Mouse (Mus musculus) liver, postnatal 0 days (tissue): Measurements from ENCODE around the gene A2ml1. TPM values are rescaled to one million over a fixed set of nuclear protein-coding genes. Genes with fewer than 3 reads are reported as not detected.

Experiments
- ATAC-seq: fragments of 200-750 bp; cut with Nextera tagmentation; 2 replicates; pipeline ENCODE4 v1.8.0; 2017; ENCODE audit warnings: mild to moderate bottlenecking, moderate library complexity
- DNase-seq: peaks from one replicate; pipeline ENCODE4 v3.0.0-alpha.2; 2016
- H3K27ac ChIP-seq: fragments of 300-500 bp; sonication (generic); 2 replicates; pipeline ENCODE4 v1.5.1; 2014; ENCODE audit warnings: antibody characterized with exemption, moderate library complexity, mild to moderate bottlenecking, low read depth
- H3K27me3 ChIP-seq: fragments of 300-500 bp; sonication (generic); 2 replicates; pipeline ENCODE4 v1.6.1; 2014; ENCODE audit warnings: low read length, control low read depth, mixed read lengths; ENCODE audit not compliant: insufficient read depth
- H3K36me3 ChIP-seq: fragments of 300-500 bp; sonication (generic); replicated peaks from 2 replicates; pipeline ENCODE4 v1.6.1; 2014; ENCODE audit warnings: mild to moderate bottlenecking, control low read depth, low read length, moderate library complexity, mixed read lengths; ENCODE audit not compliant: insufficient read depth
- H3K4me1 ChIP-seq: fragments of 300-500 bp; sonication (generic); 2 replicates; pipeline ENCODE4 v1.6.1; 2014; ENCODE audit warnings: antibody characterized with exemption, mild to moderate bottlenecking, control low read depth; ENCODE audit not compliant: insufficient read depth
- H3K4me2 ChIP-seq: fragments of 300-500 bp; sonication (generic); 2 replicates; pipeline ENCODE4 v1.6.1; 2014; ENCODE audit warnings: low read depth, mild to moderate bottlenecking, low read length, moderate library complexity, mixed read lengths
- H3K4me3 ChIP-seq: fragments of 300-500 bp; sonication (generic); 2 replicates; pipeline ENCODE4 v1.5.1; 2014; ENCODE audit warnings: low read depth, low read length
- H3K9ac ChIP-seq: fragments of 300-500 bp; sonication (generic); replicated peaks from 2 replicates; pipeline ENCODE4 v1.6.1; 2014; ENCODE audit warnings: mild to moderate bottlenecking, moderate library complexity
- H3K9me3 ChIP-seq: fragments of 300-500 bp; sonication (generic); 2 replicates; pipeline ENCODE4 v1.6.1; 2016; ENCODE audit warnings: mild to moderate bottlenecking, control low read depth, low read length, mixed read lengths
- CTCF ChIP-seq: sonication (generic); IDR thresholded peaks from 2 replicates; pipeline ENCODE4 v1.5.1; 2016; ENCODE audit warnings: antibody characterized with exemption, low read depth
- EP300 ChIP-seq: IDR thresholded peaks from 2 replicates; pipeline ENCODE4 v1.6.1; 2016; ENCODE audit warnings: antibody characterized with exemption, low read depth, mild to moderate bottlenecking
- WGBS: fragments of 180-500 bp; shearing (Covaris S2); extraction: QIAGEN DNeasy Blood & Tissue Kit; methylation state at CpG from one replicate; pipeline ENCODE4 v1.1.7; 2014; ENCODE audit not compliant: insufficient replicate concordance; 5-methylcytosine and 5-hydroxymethylcytosine counted together
- polyA plus RNA-seq: library from polyadenylated mRNA; unstranded; fragments of >200 nt; fragmentation: Nextera tagmentation; extraction: Ambion mirVana; gene quantifications from 2 replicates; pipeline ENCODE4 v1.2.1, GENCODE M21; 2015

Gene A2ml1
- polyA plus RNA-seq, 1 experiment from 2014 or later, result 29.7 TPM

- 36% methylated on average over 9 of the region's 9 CpGs for WGBS
- Histone ChIP-seq H3K4me3 (no peak overlapping the region), H3K9me3 (no peaks in the 10 kb centered on the region), H3K36me3 (no peaks in the 10 kb centered on the region), H3K4me1 (0 out of 2 replicates have a peak, but pooled peaks cover 3% of the 10 kb centered on the region), H3K27ac (peak overlapping the region; percentile 78), H3K9ac (no peak overlapping the region), H3K27me3 (no peaks in the 10 kb centered on the region), H3K4me2 (peak overlapping the region; percentile 8)
- TF ChIP-seq EP300, result peak; percentile 77
- no peak for TF ChIP-seq CTCF
- DNase-seq (peak; percentile 74), ATAC-seq (peak; percentile 97)
These were observed 15.7 kb upstream of the A2ml1 start for GRCm38 (mm10) chr6:128597121-128597522.

- ATAC-seq, result no peak
- Histone ChIP-seq H3K9me3 (no peaks in the 10 kb centered on the region), H3K9ac (no peak overlapping the region), H3K27ac (no peak overlapping the region), H3K36me3 (no peaks in the 10 kb centered on the region), H3K4me1 (0 out of 2 replicates have a peak, but pooled peaks cover 3% of the 10 kb centered on the region), H3K27me3 (no peaks in the 10 kb centered on the region), H3K4me3 (no peak overlapping the region), H3K4me2 (no peak overlapping the region)
- WGBS, result 72% methylated on average over 9 of the region's 9 CpGs
- DNase-seq, result no peak
- TF ChIP-seq EP300 (no peak), CTCF (no peak)
These were observed 13.2 kb upstream of the A2ml1 start for GRCm38 (mm10) chr6:128594651-128595050.

DNA sequence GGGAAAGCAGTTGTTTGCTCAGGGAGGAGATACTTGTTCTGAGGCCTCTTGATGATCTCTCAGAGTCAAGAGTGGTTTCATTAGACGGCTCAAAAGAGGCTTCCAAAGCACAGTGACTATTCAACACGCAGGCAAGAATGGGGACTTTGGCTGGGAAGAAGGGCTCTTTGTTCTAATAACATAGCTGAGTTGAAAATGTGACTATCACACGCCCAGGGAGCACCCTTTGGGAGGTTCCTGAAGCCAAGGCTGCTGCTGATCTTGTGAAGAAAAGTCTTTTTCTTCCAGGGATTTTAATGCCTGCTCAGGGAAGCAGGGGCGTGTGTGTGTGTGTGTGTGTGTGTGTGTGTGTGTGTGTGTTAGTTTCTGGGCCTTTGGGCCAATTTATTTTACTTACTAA is 8.0 kb upstream of the A2ml1 start:
- H3K9me3 ChIP-seq, result no peaks in the 10 kb centered on the region
- 75% methylated on average over 4 of the region's 4 CpGs for WGBS
- no peak overlapping the region for H3K4me2 ChIP-seq
- H3K4me3 ChIP-seq, result no peak overlapping the region
- DNase-seq, result no peak
- H3K27ac ChIP-seq, result no peak overlapping the region
- no peaks in the 10 kb centered on the region for H3K27me3 ChIP-seq
- no peaks in the 10 kb centered on the region for H3K36me3 ChIP-seq
- ATAC-seq, result no peak
- 0 out of 2 replicates have a peak, but pooled peaks cover 3% of the 10 kb centered on the region for H3K4me1 ChIP-seq
- H3K9ac ChIP-seq, result no peak overlapping the region
- no peak for TF ChIP-seq EP300

GRCm38 (mm10) chr6:128587619-128588018 is 6.2 kb upstream of the A2ml1 start:
- Histone ChIP-seq H3K4me2 (no peak overlapping the region), H3K9ac (no peak overlapping the region), H3K4me3 (no peak overlapping the region), H3K27ac (no peak overlapping the region), H3K4me1 (peaks cover 5% of the 10 kb centered on the region; the same call in 1 of the 2 replicates), H3K27me3 (no peaks in the 10 kb centered on the region), H3K36me3 (no peaks in the 10 kb centered on the region), H3K9me3 (no peaks in the 10 kb centered on the region)
- WGBS, result 57% methylated on average over 6 of the region's 6 CpGs
- DNase-seq (no peak), ATAC-seq (peak; percentile 41; the same call in 1 of the 2 replicates)
- TF ChIP-seq EP300 (peak; percentile 40; the same call in 1 of the 2 replicates), CTCF (no peak)

- Histone ChIP-seq H3K4me2 (no peak overlapping the region), H3K4me3 (no peak overlapping the region), H3K27ac (no peak overlapping the region), H3K27me3 (no peaks in the 10 kb centered on the region), H3K4me1 (peaks cover 5% of the 10 kb centered on the region; the same call in 1 of the 2 replicates), H3K9me3 (no peaks in the 10 kb centered on the region), H3K36me3 (no peaks in the 10 kb centered on the region), H3K9ac (no peak overlapping the region)
- ATAC-seq (no peak), DNase-seq (no peak)
- WGBS, result 68% methylated on average over 11 of the region's 11 CpGs
- TF ChIP-seq CTCF (no peak), EP300 (no peak)
These were observed 4.3 kb upstream of the A2ml1 start for GRCm38 (mm10) chr6:128585642-128586245.

DNA sequence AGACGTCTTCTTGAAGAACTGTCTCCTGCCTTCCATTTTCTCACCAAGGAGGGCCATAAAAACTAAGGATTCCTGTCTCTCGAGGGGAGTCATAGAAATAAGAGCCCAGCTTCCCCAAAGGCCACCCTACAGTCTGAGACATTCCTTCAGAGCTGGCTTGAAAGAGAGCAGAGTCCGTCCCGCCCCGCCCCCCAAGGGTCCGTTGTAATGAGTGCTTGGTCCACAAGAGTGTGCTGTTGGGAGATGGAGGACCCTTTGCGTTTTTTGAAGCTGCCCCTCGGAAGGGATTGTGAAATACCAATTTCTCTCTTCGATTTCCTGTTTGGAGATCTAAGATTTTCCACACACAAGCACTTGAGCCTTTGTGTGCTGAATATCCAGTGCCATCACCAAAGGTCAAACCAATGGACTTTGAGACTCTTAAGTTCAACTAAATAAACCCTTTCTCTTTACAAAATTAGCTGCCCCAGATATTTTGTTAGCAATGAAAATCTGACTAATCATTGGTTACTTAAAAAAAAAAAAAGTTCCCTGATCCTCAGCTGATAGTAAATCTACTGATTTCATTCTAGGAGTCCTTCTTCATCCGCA is 2.8 kb upstream of the A2ml1 start:
- TF ChIP-seq EP300, result no peak
- peak; percentile 60 for TF ChIP-seq CTCF
- 23% methylated on average over 10 of the region's 10 CpGs for WGBS
- Histone ChIP-seq H3K27me3 (no peaks in the 10 kb centered on the region), H3K36me3 (no peaks in the 10 kb centered on the region), H3K4me3 (no peak overlapping the region), H3K27ac (peak overlapping the region; percentile 44; the same call in 1 of the 2 replicates), H3K4me1 (peaks cover 5% of the 10 kb centered on the region; the same call in 1 of the 2 replicates), H3K9me3 (no peaks in the 10 kb centered on the region), H3K9ac (no peak overlapping the region), H3K4me2 (peak overlapping the region; percentile 42)
- DNase-seq (peak; percentile 58), ATAC-seq (peak; percentile 50; the same call in 1 of the 2 replicates)
